Mouse (Mus musculus) embryonic fibroblast, embryonic 13.5 days (primary cell): ENCODE results near the gene Myh2.

Experiments
- CTCF ChIP-seq: IDR thresholded peaks from 2 replicates; pipeline ENCODE4 v1.5.1; 2011; ENCODE audit warnings: mild to moderate bottlenecking, control low read depth, low read length, moderate library complexity, borderline replicate concordance; ENCODE audit not compliant: insufficient read depth
- POLR2A ChIP-seq: IDR thresholded peaks from 2 replicates; pipeline ENCODE4 v1.6.1; 2011; ENCODE audit warnings: low read depth, mild to moderate bottlenecking, control low read depth, low read length, moderate library complexity

- no peak for TF ChIP-seq CTCF
- TF ChIP-seq POLR2A = no peak
Observed at GRCm38 (mm10) chr11:67151159-67151558, 19.7 kb upstream of the Myh2 start.
